Mouse (Mus musculus) heart, embryonic 16.5 days (tissue): ENCODE data around the gene Usp48. TPM values are rescaled to one million over a fixed set of nuclear protein-coding genes. Genes with fewer than 3 reads are reported as not detected.

Experiments
- ATAC-seq: fragments of 200-750 bp; cut with Nextera tagmentation; replicated peaks from 2 replicates; pipeline ENCODE4 v1.8.0; 2017; ENCODE audit warnings: moderate number of reproducible peaks; ENCODE audit not compliant: insufficient read depth, low FRiP score; ENCODE audit errors: extremely low read depth
- H3K27ac ChIP-seq: fragments of 300-500 bp; sonication (generic); 2 replicates; pipeline ENCODE4 v1.5.1; 2014; ENCODE audit warnings: mild to moderate bottlenecking, low read length, control low read depth, moderate library complexity
- H3K27me3 ChIP-seq: fragments of 300-500 bp; sonication (generic); 2 replicates; pipeline ENCODE4 v1.6.1; 2014; ENCODE audit warnings: low read length, mixed read lengths; ENCODE audit not compliant: control insufficient read depth, insufficient read depth
- H3K36me3 ChIP-seq: fragments of 300-500 bp; sonication (generic); 2 replicates; pipeline ENCODE4 v1.6.1; 2014; ENCODE audit not compliant: control insufficient read depth, insufficient read depth
- H3K4me1 ChIP-seq: fragments of 300-500 bp; sonication (generic); 2 replicates; pipeline ENCODE4 v1.6.1; 2014; ENCODE audit warnings: low read length, mixed read lengths; ENCODE audit not compliant: control insufficient read depth, insufficient read depth
- H3K4me2 ChIP-seq: fragments of 300-500 bp; sonication (generic); 2 replicates; pipeline ENCODE4 v1.6.1; 2014; ENCODE audit warnings: low read depth, mild to moderate bottlenecking, control low read depth, low read length
- H3K4me3 ChIP-seq: fragments of 300-500 bp; sonication (generic); 2 replicates; pipeline ENCODE4 v1.5.1; 2014; ENCODE audit warnings: mild to moderate bottlenecking, control low read depth, low read length
- H3K9ac ChIP-seq: fragments of 300-500 bp; sonication (generic); 2 replicates; pipeline ENCODE4 v1.6.1; 2014; ENCODE audit warnings: low read length, control low read depth
- H3K9me3 ChIP-seq: fragments of 300-500 bp; sonication (generic); replicated peaks from 2 replicates; pipeline ENCODE4 v1.6.1; 2016; ENCODE audit warnings: low read length; ENCODE audit not compliant: control insufficient read depth
- WGBS: fragments of 180-500 bp; shearing (Covaris S2); extraction: QIAGEN DNeasy Blood & Tissue Kit; methylation state at CpG from one replicate; pipeline ENCODE4 v1.1.7; 2014; 5-methylcytosine and 5-hydroxymethylcytosine counted together
- polyA plus RNA-seq: library from polyadenylated mRNA; unstranded; fragments of >200 nt; fragmentation: Nextera tagmentation; extraction: Ambion mirVana; gene quantifications from 2 replicates; pipeline ENCODE4 v1.2.1, GENCODE M21; 2015

The Usp48 gene
- 32.5 and 34.8 TPM in 2 replicates for polyA plus RNA-seq

DNA sequence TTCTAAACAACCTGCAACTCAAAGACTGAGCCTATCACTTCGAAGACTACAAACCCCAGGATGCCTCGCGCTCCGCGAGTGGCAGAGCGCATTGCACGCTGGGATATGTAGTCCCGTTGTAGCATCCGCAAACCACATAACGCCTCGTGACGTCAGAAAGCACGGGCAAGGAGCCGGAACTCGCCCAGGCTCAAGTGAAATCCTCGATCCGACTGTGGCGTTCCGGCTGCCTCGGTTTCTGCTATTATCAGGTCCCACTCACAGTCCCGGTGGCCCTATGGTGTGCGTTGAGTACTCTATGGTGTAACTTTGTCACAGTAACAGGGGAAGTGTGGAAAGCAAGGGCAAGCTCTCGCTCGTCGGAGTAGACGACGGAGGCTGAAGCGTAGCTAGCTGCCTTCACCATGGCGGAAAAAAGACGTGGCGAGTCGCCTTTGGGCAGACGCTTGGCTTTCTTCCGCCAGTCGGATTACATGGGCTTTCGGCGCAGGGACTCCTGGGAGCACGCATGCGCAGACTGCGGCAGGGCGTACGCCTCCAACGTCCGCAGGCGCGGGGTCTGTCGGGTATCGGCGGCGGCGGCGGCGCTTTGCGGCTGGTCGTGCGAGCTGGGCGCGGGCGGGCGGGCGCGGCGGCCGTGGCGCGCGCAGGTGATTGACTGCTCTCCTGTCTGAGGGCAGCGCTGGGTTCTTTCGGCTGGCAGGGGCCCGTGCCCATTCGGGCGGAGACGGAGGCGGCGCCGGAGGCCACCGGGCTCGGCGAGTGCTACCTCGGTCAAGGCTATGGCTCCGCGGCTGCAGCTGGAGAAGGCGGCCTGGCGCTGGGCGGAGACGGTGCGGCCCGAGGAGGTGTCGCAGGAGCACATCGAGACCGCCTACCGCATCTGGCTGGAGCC lies at the start of gene Usp48:
TSS of gene Usp48 (plus strand) at position 155 of the 895 bp plus-strand sequence.
- peak; percentile 94 for ATAC-seq
- WGBS = under 1% methylated on average over 92 of the region's 92 CpGs
- H3K4me2 ChIP-seq = peak within 1 kb of the TSS; percentile 97

DNA sequence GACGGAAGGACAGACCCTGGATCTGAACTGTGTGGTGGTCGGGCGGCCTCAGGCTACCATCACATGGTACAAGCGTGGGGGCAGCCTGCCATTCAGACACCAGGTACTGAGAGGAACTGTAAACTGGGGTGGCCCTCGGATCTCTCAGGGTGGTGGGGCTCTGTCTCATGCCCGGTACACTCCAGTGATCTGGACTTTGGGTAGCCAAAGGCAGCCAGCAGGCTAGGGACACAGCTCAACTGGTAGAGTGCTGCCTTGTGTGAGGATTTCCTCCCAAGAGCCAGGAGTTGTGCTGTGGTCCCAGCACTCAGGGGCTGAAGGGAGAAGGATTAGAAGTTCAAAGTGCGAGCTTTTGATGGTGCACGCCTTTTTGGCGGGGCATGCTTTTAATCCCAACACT lies 48.0 kb upstream of the Usp48 start:
- Histone ChIP-seq H3K27ac (no peak overlapping the region), H3K9me3 (no peaks in the 10 kb centered on the region; the same call in 1 of the 2 replicates), H3K36me3 (peaks cover 89% of the 10 kb centered on the region), H3K27me3 (no peaks in the 10 kb centered on the region), H3K9ac (no peak overlapping the region), H3K4me2 (no peak overlapping the region), H3K4me1 (no peaks in the 10 kb centered on the region), H3K4me3 (no peak overlapping the region)
- no peak for ATAC-seq
- 96% methylated on average over 9 of the region's 9 CpGs for WGBS

More for the DNA sequence above, at the start of gene Usp48:
- H3K9me3 ChIP-seq = no peaks in the 10 kb centered on the region
- peaks cover 17% of the 10 kb centered on the region for H3K4me1 ChIP-seq
- H3K4me3 ChIP-seq = peak within 1 kb of the TSS; percentile 95
- peak within 1 kb of the TSS; percentile 94 for H3K9ac ChIP-seq
- H3K27me3 ChIP-seq = no peaks in the 10 kb centered on the region
- H3K36me3 ChIP-seq = no peaks in the 10 kb centered on the region
- peak within 1 kb of the TSS; percentile 100 for H3K27ac ChIP-seq

DNA sequence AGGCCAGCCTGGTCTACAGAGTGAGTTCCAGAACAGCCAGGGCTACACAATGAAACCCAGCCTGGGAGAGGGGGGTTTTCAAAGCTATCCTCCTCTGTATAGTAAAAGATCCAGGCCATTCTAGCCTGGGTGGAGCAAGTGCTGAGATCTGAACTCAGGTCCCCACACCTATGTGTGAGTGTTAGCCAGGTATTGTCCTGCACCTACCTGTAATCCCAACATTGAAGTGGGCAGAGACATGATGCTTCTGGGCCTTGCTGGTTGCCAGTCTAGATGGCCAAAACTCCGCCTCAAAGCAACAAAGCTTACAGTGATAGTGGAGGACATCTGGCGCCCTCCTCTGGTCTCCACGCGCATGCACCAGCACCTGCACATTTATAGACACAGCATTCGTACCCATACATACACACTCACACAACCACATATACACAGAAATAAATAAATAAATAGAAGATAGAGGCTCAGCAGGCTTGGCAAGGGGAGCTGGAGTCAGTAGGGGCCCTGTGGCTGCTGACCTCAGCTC lies 47.5 kb upstream of the Usp48 start:
- Histone ChIP-seq H3K4me1 (no peaks in the 10 kb centered on the region), H3K4me3 (no peak overlapping the region), H3K4me2 (no peak overlapping the region), H3K9ac (no peak overlapping the region), H3K36me3 (peaks cover 90% of the 10 kb centered on the region), H3K9me3 (no peaks in the 10 kb centered on the region; the same call in 1 of the 2 replicates), H3K27me3 (no peaks in the 10 kb centered on the region), H3K27ac (no peak overlapping the region)
- 83% methylated on average over 5 of the region's 5 CpGs for WGBS
- no peak for ATAC-seq

DNA sequence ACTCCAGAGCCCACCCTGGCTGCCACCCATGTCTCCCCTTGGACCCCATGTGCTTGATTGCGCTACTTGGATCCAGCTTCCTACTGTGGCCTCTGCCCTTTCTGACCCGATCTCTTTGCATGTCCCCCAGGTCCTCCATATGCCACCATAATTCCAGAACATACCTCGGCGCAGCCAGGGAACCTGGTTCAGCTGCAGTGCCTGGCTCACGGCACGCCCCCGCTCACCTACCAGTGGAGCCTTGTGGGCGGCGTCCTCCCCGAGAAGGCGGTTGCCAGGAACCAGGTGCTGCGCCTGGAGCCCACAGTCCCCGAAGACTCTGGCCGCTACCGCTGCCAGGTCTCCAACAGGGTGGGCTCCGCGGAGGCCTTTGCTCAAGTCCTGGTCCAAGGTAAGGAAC lies 40.1 kb upstream of the Usp48 start:
- no peaks in the 10 kb centered on the region for H3K9me3 ChIP-seq
- no peak overlapping the region for H3K4me3 ChIP-seq
- H3K36me3 ChIP-seq = peaks cover 92% of the 10 kb centered on the region
- H3K4me1 ChIP-seq = no peaks in the 10 kb centered on the region
- no peak overlapping the region for H3K4me2 ChIP-seq
- no peak overlapping the region for H3K27ac ChIP-seq
- no peak overlapping the region for H3K9ac ChIP-seq
- H3K27me3 ChIP-seq = no peaks in the 10 kb centered on the region
- no peak for ATAC-seq
- 89% methylated on average over 17 of the region's 17 CpGs for WGBS

DNA sequence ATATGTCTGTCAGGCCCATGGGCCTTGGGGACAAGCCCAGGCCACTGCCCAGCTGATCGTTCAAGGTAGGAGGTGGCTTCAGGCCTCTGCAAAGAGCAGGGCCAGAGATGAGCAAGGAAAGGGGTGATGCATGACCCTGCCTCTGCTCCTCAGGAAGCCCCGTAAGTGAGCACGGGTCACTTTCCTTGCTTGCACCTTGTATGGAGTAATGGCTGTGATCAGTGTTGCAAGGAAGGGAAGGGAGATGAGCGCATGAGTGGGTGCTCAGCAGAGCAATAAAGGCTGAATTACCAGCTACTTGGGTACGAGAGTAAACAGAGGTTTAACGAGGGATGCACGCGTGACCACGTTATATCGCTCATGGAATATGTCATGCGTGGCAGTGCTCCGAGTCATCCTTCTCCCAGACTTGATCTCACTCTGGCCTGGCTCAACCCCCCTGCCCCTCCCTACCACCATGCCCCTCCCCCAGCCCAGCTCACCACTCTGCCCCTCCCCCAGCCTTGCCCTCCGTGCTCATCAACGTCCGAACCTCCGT lies 36.8 kb upstream of the Usp48 start:
- Histone ChIP-seq H3K4me1 (no peaks in the 10 kb centered on the region), H3K9me3 (no peaks in the 10 kb centered on the region), H3K4me3 (no peak overlapping the region), H3K27ac (no peak overlapping the region), H3K9ac (no peak overlapping the region), H3K27me3 (no peaks in the 10 kb centered on the region), H3K36me3 (peaks cover 86% of the 10 kb centered on the region), H3K4me2 (no peak overlapping the region)
- ATAC-seq = no peak
- 85% methylated on average over 16 of the region's 16 CpGs for WGBS

DNA sequence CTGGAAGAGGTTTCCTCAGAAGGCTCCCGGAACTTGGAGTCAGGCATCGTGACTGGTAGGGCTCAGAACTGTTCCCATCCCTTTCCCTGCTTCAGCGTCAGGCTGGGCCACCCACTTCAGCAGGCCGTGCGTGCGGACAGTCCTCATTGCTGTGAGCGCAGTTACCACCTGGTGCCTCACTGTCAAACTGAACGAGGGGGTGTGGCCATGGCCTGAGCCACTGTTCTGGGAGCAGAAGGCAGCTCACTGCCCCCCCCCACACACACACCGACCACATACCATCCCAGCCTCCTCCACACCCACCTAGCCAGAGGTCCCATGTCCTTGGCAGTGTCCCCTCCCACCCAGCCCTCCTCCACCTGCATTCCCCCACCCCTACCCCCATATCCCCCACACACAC lies 23.7 kb upstream of the Usp48 start:
- Histone ChIP-seq H3K36me3 (peaks cover 49% of the 10 kb centered on the region), H3K4me3 (no peak overlapping the region), H3K4me2 (no peak overlapping the region), H3K9ac (no peak overlapping the region), H3K27ac (no peak overlapping the region), H3K27me3 (no peaks in the 10 kb centered on the region), H3K4me1 (no peaks in the 10 kb centered on the region), H3K9me3 (no peaks in the 10 kb centered on the region)
- 66% methylated on average over 9 of the region's 9 CpGs for WGBS
- ATAC-seq = no peak

DNA sequence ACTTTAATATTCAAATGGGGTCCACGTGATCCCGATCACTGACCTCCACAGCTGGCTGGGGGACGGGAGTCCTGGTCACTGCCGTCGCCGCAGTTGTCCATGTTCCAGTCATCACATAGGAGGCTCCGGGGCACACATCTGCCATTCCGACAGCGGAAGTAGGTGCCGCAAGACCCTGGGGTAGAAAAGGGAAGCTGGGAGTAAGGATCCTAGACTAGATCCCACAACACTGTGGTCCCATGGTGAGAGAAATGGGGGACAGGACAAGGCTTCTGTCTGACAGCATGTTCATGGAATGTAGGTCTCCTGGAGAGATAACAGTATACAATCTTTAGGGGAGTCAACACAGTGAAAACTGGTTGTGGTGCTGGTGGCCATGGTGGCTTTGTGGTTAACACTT lies 19.1 kb upstream of the Usp48 start, which contains the start of gene Ldlrad2:
TSS of gene Ldlrad2 (minus strand) at position 101 of the 400 bp plus-strand sequence.
- no peaks in the 10 kb centered on the region for H3K9me3 ChIP-seq
- peaks cover 9% of the 10 kb centered on the region for H3K36me3 ChIP-seq
- H3K4me3 ChIP-seq = no peak within 1 kb of the TSS
- no peak within 1 kb of the TSS for H3K27ac ChIP-seq
- no peak within 1 kb of the TSS for H3K4me2 ChIP-seq
- H3K4me1 ChIP-seq = peaks cover 5% of the 10 kb centered on the region; the same call in 1 of the 2 replicates
- no peak for ATAC-seq
- WGBS = 86% methylated on average over 10 of the region's 10 CpGs
- no peak within 1 kb of the TSS for H3K9ac ChIP-seq
- H3K27me3 ChIP-seq = no peaks in the 10 kb centered on the region; the same call in 1 of the 2 replicates

DNA sequence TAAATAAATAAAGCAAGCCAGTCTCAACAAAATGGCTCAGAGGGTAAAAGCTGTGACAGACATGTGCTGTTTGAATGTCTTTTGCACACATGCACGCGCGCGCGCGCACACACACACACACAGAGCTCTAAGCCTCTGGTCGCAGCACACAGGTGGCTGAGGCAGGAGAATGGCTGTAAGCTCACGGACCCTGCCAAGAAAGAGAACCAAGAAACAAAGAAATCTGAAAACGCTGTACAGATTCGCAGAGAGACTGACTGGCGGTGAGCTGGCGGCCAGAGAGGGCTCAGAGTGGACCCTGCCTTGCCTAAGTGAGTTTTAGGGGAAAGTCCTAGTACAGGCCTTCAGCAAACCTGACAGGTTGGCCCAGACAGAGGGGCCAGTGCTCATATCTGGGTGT lies 16.1 kb upstream of the Usp48 start:
- ATAC-seq = no peak
- no peak overlapping the region for H3K4me3 ChIP-seq
- no peak overlapping the region for H3K4me2 ChIP-seq
- no peak overlapping the region for H3K9ac ChIP-seq
- H3K36me3 ChIP-seq = no peaks in the 10 kb centered on the region
- H3K4me1 ChIP-seq = peaks cover 5% of the 10 kb centered on the region; the same call in 1 of the 2 replicates
- no peaks in the 10 kb centered on the region; the same call in 1 of the 2 replicates for H3K27me3 ChIP-seq
- no peaks in the 10 kb centered on the region for H3K9me3 ChIP-seq
- no peak overlapping the region for H3K27ac ChIP-seq
- 96% methylated on average over 12 of the region's 12 CpGs for WGBS
